Mouse (Mus musculus) kidney, adult 2 months (tissue): ENCODE measurements around the gene Ccdc127. TPM values are rescaled to one million over a fixed set of nuclear protein-coding genes. Genes with fewer than 3 reads are reported as not detected.
A peak's percentile ranks its signal among the peaks of the same experiment; 100 is the strongest.

Source experiments
- DNase-seq: peaks from one replicate; pipeline ENCODE4 v3.0.0; 2021
- H3K27ac ChIP-seq: fragments of 200-500 bp; 2 replicates; pipeline ENCODE4 v1.5.1; 2012; ENCODE audit warnings: low read depth, low read length, control low read depth, inconsistent platforms; ENCODE audit not compliant: insufficient read depth
- H3K27me3 ChIP-seq: fragments of 200-500 bp; replicated peaks from 2 replicates; pipeline ENCODE4 v1.6.1; 2012; ENCODE audit warnings: mild to moderate bottlenecking, moderate library complexity, low read length, inconsistent platforms; ENCODE audit not compliant: control insufficient read depth, insufficient read depth
- H3K36me3 ChIP-seq: fragments of 200-500 bp; 2 replicates; pipeline ENCODE4 v1.6.1; 2012; ENCODE audit warnings: mild to moderate bottlenecking, moderate library complexity, low read length, inconsistent platforms; ENCODE audit not compliant: control insufficient read depth, insufficient read depth
- H3K4me1 ChIP-seq: fragments of 200-500 bp; 2 replicates; pipeline ENCODE4 v1.6.1; 2011; ENCODE audit warnings: low read length; ENCODE audit not compliant: control insufficient read depth, insufficient read depth
- H3K4me3 ChIP-seq: fragments of 200-500 bp; 2 replicates; pipeline ENCODE4 v1.5.1; 2011; ENCODE audit warnings: mild to moderate bottlenecking, low read depth, low read length, control low read depth; ENCODE audit not compliant: insufficient read depth
- CTCF ChIP-seq: fragments of 200-500 bp; conservative IDR thresholded peaks from 2 replicates; pipeline ENCODE4 v1.5.1; 2011; ENCODE audit warnings: low read depth, mild to moderate bottlenecking, control low read depth, low read length, moderate library complexity, mixed read lengths; ENCODE audit not compliant: insufficient read depth, insufficient read length
- POLR2A ChIP-seq: fragments of 200-500 bp; IDR thresholded peaks from one replicate; pipeline ENCODE4 v1.6.1; 2011; ENCODE audit warnings: low read depth, low read length, control low read depth
- WGBS: fragments of 180-500 bp; shearing (Covaris S2); methylation state at CpG from one replicate; pipeline ENCODE4 v1.1.7; 2018; 5-methylcytosine and 5-hydroxymethylcytosine counted together
- polyA plus RNA-seq: library from polyadenylated mRNA; depleted of rRNA; stranded (reverse); fragments of >200 nt; gene quantifications from 2 replicates; pipeline ENCODE4 v1.2.3, GENCODE M21; 2012; rRNA removed

Gene Ccdc127
- 3.9 and 4.5 TPM in 2 replicates for polyA plus RNA-seq

DNA sequence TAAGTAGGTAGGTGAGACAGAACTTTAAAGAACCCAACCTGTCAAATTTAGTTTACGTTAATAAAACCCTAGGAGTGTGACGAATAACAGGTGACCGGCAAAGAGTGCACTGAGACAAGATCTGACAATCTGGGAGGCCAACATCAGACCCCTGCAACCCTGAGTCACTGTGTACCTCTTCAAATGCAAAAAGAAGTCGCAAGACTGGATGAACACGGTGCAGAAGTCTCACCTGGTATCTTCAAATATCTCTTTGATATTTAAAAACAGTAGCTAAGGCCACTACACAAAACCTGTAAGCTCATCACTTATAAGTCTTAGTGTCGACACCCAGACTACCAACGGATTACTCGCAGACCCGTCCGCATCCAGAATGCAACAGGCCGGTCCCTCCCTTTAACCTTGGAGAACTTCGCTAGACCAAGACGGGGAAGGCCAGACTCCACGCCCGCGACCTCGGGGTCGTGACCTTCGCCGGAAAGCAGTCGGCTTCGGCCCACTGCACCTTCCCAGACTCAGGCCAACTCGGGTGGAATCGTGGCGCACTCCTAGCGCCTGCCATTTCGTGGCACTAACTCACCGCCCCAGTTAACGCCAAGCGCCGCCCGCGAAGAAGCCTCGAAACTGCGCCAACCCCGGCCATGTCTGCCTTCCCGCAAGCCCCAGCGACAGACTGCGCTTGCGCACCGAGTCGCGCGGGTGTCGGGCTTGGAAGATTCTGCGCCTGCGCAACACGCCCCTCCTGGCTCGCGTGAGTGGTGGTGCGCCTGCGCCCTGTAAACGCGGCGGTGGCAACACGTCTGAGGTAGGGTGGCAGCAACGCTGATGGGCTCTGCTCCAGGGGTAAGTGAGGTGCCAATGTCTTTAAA lies at the start of gene Ccdc127, which contains the start of gene Sdha:
Gene Ccdc127, plus strand, starts transcription at position 744 of the 869 bp plus-strand sequence.
Gene Sdha, minus strand, starts transcription at position 715 of the 869 bp plus-strand sequence.
- no peaks in the 10 kb centered on the region for H3K27me3 ChIP-seq
- H3K27ac ChIP-seq, result peak within 1 kb of the TSS; percentile 99
- peak; percentile 51 for TF ChIP-seq POLR2A
- no peak for TF ChIP-seq CTCF
- H3K4me3 ChIP-seq, result peak within 1 kb of the TSS; percentile 86
- DNase-seq, result peak; percentile 97
- peaks cover 2% of the 10 kb centered on the region for H3K4me1 ChIP-seq
- no peaks in the 10 kb centered on the region; the same call in 1 of the 2 replicates for H3K36me3 ChIP-seq
- WGBS, result 1% methylated on average over 57 of the region's 57 CpGs

- DNase-seq, result peak; percentile 70
- Histone ChIP-seq H3K4me3 (no peak overlapping the region), H3K36me3 (peaks cover 6% of the 10 kb centered on the region), H3K27ac (no peak overlapping the region), H3K27me3 (no peaks in the 10 kb centered on the region), H3K4me1 (no peaks in the 10 kb centered on the region)
- 37% methylated on average over 4 of the region's 4 CpGs for WGBS
- TF ChIP-seq POLR2A (no peak), CTCF (peak; percentile 89)
Observed at GRCm38 (mm10) chr13:74300925-74301606, 49.0 kb upstream of the Ccdc127 start.

- 69% methylated on average over 6 of the region's 6 CpGs for WGBS
- Histone ChIP-seq H3K4me3 (no peak overlapping the region), H3K4me1 (no peaks in the 10 kb centered on the region), H3K27ac (no peak overlapping the region), H3K36me3 (peaks cover 7% of the 10 kb centered on the region), H3K27me3 (no peaks in the 10 kb centered on the region)
- DNase-seq, result no peak
- no peak for TF ChIP-seq POLR2A
- TF ChIP-seq CTCF, result no peak
Observed at GRCm38 (mm10) chr13:74301607-74301984, 48.5 kb upstream of the Ccdc127 start.

DNA sequence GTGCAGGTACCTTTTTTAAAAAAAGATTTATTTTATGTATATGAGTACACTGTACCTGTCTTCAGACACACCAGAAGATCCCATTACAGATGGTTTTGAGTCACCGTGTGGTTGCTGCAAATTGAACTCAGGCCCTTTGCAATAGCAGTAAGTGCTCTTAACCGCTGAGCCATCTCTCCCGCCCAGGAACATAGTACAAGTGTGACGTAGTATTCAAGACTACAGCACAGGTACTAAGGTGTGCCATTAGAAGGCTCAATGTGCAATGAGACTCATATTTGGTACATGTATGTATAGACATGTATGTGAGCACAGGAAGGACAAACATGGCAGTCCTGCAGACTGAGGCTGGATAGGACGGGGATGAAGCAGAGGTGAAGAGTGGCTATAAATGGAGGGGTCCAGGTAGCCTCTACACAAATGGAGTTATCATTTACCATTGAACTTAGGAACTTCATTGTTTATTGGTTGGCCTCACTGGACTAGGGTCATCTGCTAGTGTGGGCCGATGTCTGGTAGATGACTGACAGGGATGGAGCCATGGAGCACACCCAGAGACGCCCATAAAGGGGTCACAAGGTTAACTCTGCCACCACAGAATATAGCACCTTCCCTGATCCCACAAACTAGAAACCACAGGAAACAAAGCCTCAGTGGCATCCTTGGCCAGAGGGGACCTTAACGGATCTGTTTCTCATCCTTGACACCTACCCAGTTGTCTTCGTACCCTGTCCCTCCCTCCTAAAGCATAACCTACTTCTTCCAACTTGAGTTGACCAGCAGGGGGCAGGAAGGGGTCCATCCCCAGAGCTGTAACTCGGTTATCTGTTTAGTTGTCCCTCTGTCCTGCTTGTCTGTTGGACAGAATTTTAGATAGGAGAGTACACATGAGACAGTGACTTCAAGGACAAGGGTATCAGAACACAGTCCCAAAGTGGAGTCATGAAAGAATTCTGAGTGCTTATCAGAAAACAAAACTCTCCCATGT lies 47.8 kb upstream of the Ccdc127 start:
- WGBS, result 79% methylated on average over 10 of the region's 10 CpGs
- H3K4me1 ChIP-seq, result no peaks in the 10 kb centered on the region
- no peak overlapping the region for H3K27ac ChIP-seq
- peaks cover 7% of the 10 kb centered on the region for H3K36me3 ChIP-seq
- H3K4me3 ChIP-seq, result no peak overlapping the region
- H3K27me3 ChIP-seq, result no peaks in the 10 kb centered on the region
- peak; percentile 10 for DNase-seq
- TF ChIP-seq POLR2A (no peak), CTCF (0 out of 2 replicates have a peak, but pooled peaks have one; percentile 17)

DNA sequence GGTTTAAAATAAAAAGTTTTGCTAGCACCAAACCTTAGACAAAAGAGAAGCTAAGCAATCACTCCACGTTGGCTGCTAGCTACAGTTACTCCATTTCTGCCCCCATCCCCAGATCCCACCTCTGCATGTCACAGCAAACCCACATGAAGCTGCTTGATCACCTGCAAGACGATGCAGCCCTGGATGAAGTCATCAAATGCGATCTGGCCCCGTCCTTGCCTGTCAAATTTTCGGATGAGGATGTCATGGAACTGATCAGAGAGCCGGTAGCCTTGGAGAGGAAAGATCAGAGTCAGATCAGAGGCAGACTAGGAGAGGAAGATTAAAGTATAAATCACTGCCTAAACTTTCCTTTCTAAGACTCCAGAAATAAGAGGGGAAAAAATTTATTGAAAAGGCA lies 44.7 kb upstream of the Ccdc127 start:
- Histone ChIP-seq H3K4me1 (no peaks in the 10 kb centered on the region), H3K27me3 (no peaks in the 10 kb centered on the region), H3K27ac (no peak overlapping the region), H3K36me3 (peaks cover 12% of the 10 kb centered on the region), H3K4me3 (no peak overlapping the region)
- no peak for TF ChIP-seq CTCF
- TF ChIP-seq POLR2A, result no peak
- WGBS, result 90% methylated on average over 6 of the region's 6 CpGs
- DNase-seq, result no peak

DNA sequence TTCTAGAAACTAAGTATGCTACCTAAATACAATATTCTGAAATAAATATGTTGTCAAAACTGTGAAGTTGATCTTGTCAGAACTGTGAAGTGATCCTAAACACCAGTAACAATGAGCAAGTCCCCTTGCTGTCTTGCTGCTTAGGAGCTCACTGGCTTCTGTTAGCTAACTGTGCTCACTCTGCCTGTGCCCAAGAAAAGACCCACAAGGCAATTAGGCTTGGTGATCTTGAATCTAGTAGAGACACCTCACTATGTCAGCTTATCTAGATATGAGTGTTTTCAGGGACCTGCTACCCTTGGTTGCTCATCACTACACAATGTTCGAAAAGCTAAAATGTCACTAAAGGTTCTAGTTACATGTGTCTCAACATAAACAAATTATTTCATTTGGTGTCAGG lies 44.3 kb upstream of the Ccdc127 start:
- TF ChIP-seq CTCF, result no peak
- no peak for TF ChIP-seq POLR2A
- H3K36me3 ChIP-seq, result peaks cover 12% of the 10 kb centered on the region
- no peaks in the 10 kb centered on the region for H3K27me3 ChIP-seq
- 93% methylated on average over 1 of the region's 1 CpGs for WGBS
- DNase-seq, result no peak
- no peaks in the 10 kb centered on the region for H3K4me1 ChIP-seq
- H3K4me3 ChIP-seq, result no peak overlapping the region
- H3K27ac ChIP-seq, result no peak overlapping the region
